Mouse (Mus musculus) myocyte (in vitro differentiated cells): ENCODE results near the gene Slc5a10.

Source experiments
- CEBPB ChIP-seq: IDR thresholded peaks from 2 replicates; pipeline ENCODE4 v1.6.1; 2011; ENCODE audit warnings: mild to moderate bottlenecking, moderate library complexity; ENCODE audit not compliant: poor library complexity, insufficient read depth, severe bottlenecking
- E2F4 ChIP-seq: IDR thresholded peaks from one replicate; pipeline ENCODE4 v1.6.1; 2011; ENCODE audit warnings: mild to moderate bottlenecking, control low read depth, moderate library complexity; ENCODE audit not compliant: insufficient read depth
- MAX ChIP-seq: IDR thresholded peaks from one replicate; pipeline ENCODE4 v1.6.1; 2011; ENCODE audit warnings: low read depth, mild to moderate bottlenecking, control low read depth
- MYOD1 ChIP-seq, 3 experiments: IDR thresholded peaks; one replicate each; pipeline ENCODE4 v1.6.1; 2011; ENCODE audit warnings: control low read depth in 2 of 3, low read depth in 2 of 3, mild to moderate bottlenecking in 2 of 3, moderate library complexity in 1 of 3; ENCODE audit not compliant: insufficient read length in 2 of 3, control insufficient read depth in 1 of 3
- MYOG ChIP-seq, 3 experiments: IDR thresholded peaks; one replicate each; pipeline ENCODE4 v1.6.1; 2011; ENCODE audit warnings: control low read depth in 2 of 3, low read depth in 2 of 3, mild to moderate bottlenecking in 2 of 3; ENCODE audit not compliant: insufficient read length in 2 of 3, control insufficient read depth in 1 of 3, insufficient read depth in 1 of 3
- POLR2A ChIP-seq: IDR thresholded peaks from one replicate; pipeline ENCODE4 v1.6.1; 2011; ENCODE audit warnings: low read depth, mild to moderate bottlenecking, control low read depth, moderate library complexity; ENCODE audit not compliant: insufficient read length
- POLR2AphosphoS2 ChIP-seq: IDR thresholded peaks from one replicate; pipeline ENCODE4 v1.6.1; 2011; ENCODE audit warnings: low read depth, control low read depth; ENCODE audit not compliant: insufficient read length
- REST ChIP-seq: IDR thresholded peaks from one replicate; pipeline ENCODE4 v1.6.1; 2011; ENCODE audit warnings: mild to moderate bottlenecking, control low read depth, moderate library complexity; ENCODE audit not compliant: insufficient read depth, insufficient read length
- SRF ChIP-seq: IDR thresholded peaks from one replicate; pipeline ENCODE4 v1.6.1; 2011; ENCODE audit warnings: low read depth; ENCODE audit not compliant: control insufficient read depth, insufficient read length
- TCF12 ChIP-seq: IDR thresholded peaks from one replicate; pipeline ENCODE4 v1.6.1; 2011; ENCODE audit warnings: mild to moderate bottlenecking, control low read depth; ENCODE audit not compliant: poor library complexity, insufficient read depth, severe bottlenecking
- TCF3 ChIP-seq: IDR thresholded peaks from one replicate; pipeline ENCODE4 v1.6.1; 2011; ENCODE audit warnings: low read depth, control low read depth; ENCODE audit not compliant: insufficient read length
- USF1 ChIP-seq: IDR thresholded peaks from one replicate; pipeline ENCODE4 v1.6.1; 2011; ENCODE audit warnings: low read depth, mild to moderate bottlenecking, control low read depth, moderate library complexity

- TF ChIP-seq USF1 (no peak), REST (no peak), MYOD1 (IDR thresholded peaks at IDR 0.05; ENCODE audit: control insufficient read depth in 1 of 3, insufficient read length in 2 of 3, low read depth in 2 of 3) (no peak), TCF12 (no peak), POLR2A (no peak), POLR2AphosphoS2 (no peak), MYOG (IDR thresholded peaks at IDR 0.05; ENCODE audit: control insufficient read depth in 1 of 3, insufficient read depth in 1 of 3, insufficient read length in 2 of 3, low read depth in 2 of 3) (no peak), CEBPB (no peak), MAX (no peak), E2F4 (no peak), SRF (no peak), TCF3 (no peak)
These were observed 74.1 kb downstream of the Slc5a10 start for GRCm38 (mm10) chr11:61646499-61647039.
